Mouse (Mus musculus) fat pad, adult 2 months (tissue): Measurements from ENCODE around the gene Vmn1r69.

Experiments used
- DNase-seq: peaks from one replicate; pipeline ENCODE4 v3.0.0-alpha.2; 2011; ENCODE audit warnings: low read depth, low spot score; ENCODE audit errors: extremely low read depth

The Vmn1r69 gene

DNA sequence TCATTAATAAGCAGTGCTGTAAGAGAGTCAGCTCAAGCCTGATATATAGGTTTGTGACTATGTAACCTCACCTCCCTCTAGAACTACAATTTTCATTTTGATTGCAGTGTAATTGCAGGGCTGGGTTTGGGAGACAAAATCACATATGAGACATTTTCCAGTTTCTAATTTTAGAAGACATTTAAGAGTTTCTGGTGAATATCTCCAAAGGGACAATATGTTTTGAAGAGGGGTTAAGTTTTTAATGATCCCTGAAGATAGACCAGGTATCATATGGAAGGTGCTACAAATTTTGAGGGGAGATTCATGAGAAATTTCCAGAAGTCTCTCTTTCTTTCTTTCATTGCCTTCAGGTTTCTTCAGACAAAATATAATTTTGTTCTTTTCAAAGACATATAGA is at the start of gene Vmn1r69:
Gene Vmn1r69, minus strand, starts transcription at position 101 of the 400 bp plus-strand sequence.
- DNase-seq: no peak

DNA sequence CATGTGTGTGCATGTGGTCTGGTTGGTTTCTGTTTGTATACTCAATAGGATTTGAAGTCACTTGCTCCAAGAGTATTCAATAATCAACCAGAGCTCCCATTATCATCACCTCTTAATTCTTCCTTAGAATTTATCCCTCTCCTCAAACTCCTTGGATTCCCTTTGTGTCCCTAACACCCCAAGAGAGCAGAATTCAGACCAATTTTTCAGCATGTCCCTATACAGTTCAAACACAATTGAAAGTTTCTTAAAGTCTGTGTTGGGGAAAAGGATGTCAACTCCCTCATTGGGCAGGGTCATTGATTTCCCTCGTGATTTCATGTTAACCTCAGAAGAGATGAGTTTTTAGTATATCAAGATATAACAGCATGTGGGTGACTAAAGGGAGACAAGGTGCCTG is 17.8 kb upstream of the Vmn1r69 start, which contains the start of gene Vmn1r70:
Gene Vmn1r70, plus strand, starts transcription at position 301 of the 400 bp plus-strand sequence.
- DNase-seq: no peak

DNA sequence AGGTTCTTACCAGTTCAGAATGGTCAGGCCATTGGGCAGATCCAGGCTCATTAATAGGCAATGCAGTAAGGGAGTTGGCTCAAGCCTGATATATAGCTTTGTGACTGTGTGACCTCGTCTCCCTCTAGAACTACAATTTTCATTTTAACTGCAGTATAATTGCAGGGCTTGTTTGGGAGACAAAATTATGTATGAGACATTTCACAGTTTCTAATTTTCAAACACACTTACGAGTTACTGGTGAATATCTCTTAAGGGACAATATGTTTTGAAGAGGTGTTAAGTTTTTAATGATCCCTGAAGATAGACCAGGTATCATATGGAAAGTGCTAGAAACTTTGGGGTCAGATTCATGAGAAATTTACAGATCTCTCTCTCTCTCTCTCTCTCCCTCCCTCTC is 55.1 kb downstream of the Vmn1r69 start, which contains the start of gene Vmn1r68:
Gene Vmn1r68, minus strand, starts transcription at position 101 of the 400 bp plus-strand sequence.
- DNase-seq: no peak
